ENCODE assay signal across 11 mouse cellular contexts in genomic region chr5:146691745-146692144, GRCm38 (mm10).
DNase-seq lines count a peak whose midpoint lies in the region; ATAC-seq and TF ChIP-seq lines count a peak whose summit lies in the region.
"Had no signal": no experiment of that assay in that cellular context is flagged by ENCODE, and none has a peak within 500 bp of the region (broad histone marks: within the 10 kb centered on the region; RNA-seq: fewer than 3 reads in every experiment).

No protein-coding gene starts in this region.

- no peaks in the 10 kb centered on the region for H3K27me3 ChIP-seq in MEL (ENCODE audit: control insufficient read depth in 1 of 2, insufficient read depth in 2 of 2, low read length in 2 of 2)
- H3K27me3 ChIP-seq in intestine, embryonic 14.5 days (replicated peaks; ENCODE audit: control insufficient read depth, insufficient read depth, low read length), result no peaks in the 10 kb centered on the region
- H3K27me3 ChIP-seq: forebrain, embryonic 13.5 days; hindbrain, embryonic 15.5 days had no signal

- H3K9ac ChIP-seq in MEL (ENCODE audit: control insufficient read depth, low read depth, low read length, poor library complexity, severe bottlenecking), result no peak overlapping the region
- H3K9ac ChIP-seq in intestine, embryonic 14.5 days (ENCODE audit: low read length), result no peak overlapping the region
- H3K9ac ChIP-seq: forebrain, embryonic 13.5 days; hindbrain, embryonic 15.5 days; limb, embryonic 15.5 days had no signal

- 71% methylated on average over 8 of the region's 8 CpGs for WGBS in lung, adult 2 months
- 55% methylated on average over 8 of the region's 8 CpGs for WGBS in intestine, embryonic 14.5 days

- no peaks in the 10 kb centered on the region for H3K79me2 ChIP-seq in MEL (ENCODE audit: control insufficient read depth, insufficient read depth, low read length, poor library complexity)

- H3K9me3 ChIP-seq in MEL (replicated peaks; ENCODE audit: insufficient read depth, low read length), result no peaks in the 10 kb centered on the region
- no peaks in the 10 kb centered on the region for H3K9me3 ChIP-seq in intestine, embryonic 14.5 days (ENCODE audit: control insufficient read depth, low read length)
- H3K9me3 ChIP-seq: forebrain, embryonic 13.5 days; hindbrain, embryonic 15.5 days; limb, embryonic 15.5 days had no signal

- peaks cover 8% of the 10 kb centered on the region for H3K4me1 ChIP-seq in lung, adult 2 months (ENCODE audit: control insufficient read depth, insufficient read depth, low read length)
- peaks cover 0 to 40% of the 10 kb centered on the region in 2 experiments; a peak in 3 of 4 replicates for H3K4me1 ChIP-seq in MEL (ENCODE audit: control insufficient read depth in 1 of 2, insufficient read depth in 2 of 2, low read length in 2 of 2)
- peaks cover 17% of the 10 kb centered on the region for H3K4me1 ChIP-seq in intestine, embryonic 14.5 days (replicated peaks; ENCODE audit: control insufficient read depth, insufficient read depth, low read length)
- H3K4me1 ChIP-seq: forebrain, embryonic 13.5 days had no signal

- 0 out of 2 replicates have a peak, but pooled peaks have one; percentile 1 for TF ChIP-seq CTCF in lung, adult 2 months (IDR thresholded peaks at IDR 0.05; ENCODE audit: insufficient read depth, low read length)
- peak; percentile 18 to 60 (median 54); a peak in 5 of 6 replicates for TF ChIP-seq CTCF in MEL (IDR thresholded peaks at IDR 0.05 in 2 of 3, conservative IDR thresholded peaks at IDR 0.05 in 1 of 3; ENCODE audit: control insufficient read depth in 1 of 3, insufficient read depth in 1 of 3, low read depth in 2 of 3, low read length in 3 of 3, poor library complexity in 1 of 3, severe bottlenecking in 1 of 3)

- no peak for TF ChIP-seq EP300 in MEL (IDR thresholded peaks at IDR 0.05; ENCODE audit: low read depth in 1 of 2, low read length in 2 of 2)

- TF ChIP-seq POLR2A in lung, adult 2 months (IDR thresholded peaks at IDR 0.05; ENCODE audit: borderline replicate concordance, extremely low read depth, low read depth, low read length), result no peak
- TF ChIP-seq POLR2A in MEL (IDR thresholded peaks at IDR 0.05; ENCODE audit: control insufficient read depth in 1 of 2, insufficient read depth in 1 of 2, low read depth in 1 of 2, low read length in 2 of 2, poor library complexity in 1 of 2), result no peak

- peak; percentile 48; the same call in 1 of the 2 replicates for ATAC-seq in intestine, embryonic 14.5 days (replicated peaks; ENCODE audit: low FRiP score, low TSS enrichment, low read depth)
- peak; percentile 42 for ATAC-seq in megakaryocyte progenitor cell, adult 5-6 weeks (replicated peaks; ENCODE audit: poor library complexity)
- ATAC-seq: forebrain, embryonic 13.5 days had no signal

- DNase-seq in lung, adult 2 months, result no peak
- no peak for DNase-seq in lung, postnatal 25 days (ENCODE audit: low spot score)
- no peak for DNase-seq in MEL (ENCODE audit: low read depth, low spot score)
- DNase-seq in intestine, embryonic 14.5 days (ENCODE audit: low spot score), result peak; percentile 71
- no peak for DNase-seq in layer of hippocampus, adult 11-12 months (ENCODE audit: low spot score)
- no peak for DNase-seq in neural tube, embryonic 10.5 days (ENCODE audit: extremely low spot score, low spot score)
- DNase-seq: adrenal gland, postnatal 10 days had no signal

- H3K4me2 ChIP-seq in intestine, embryonic 14.5 days (ENCODE audit: low read length), result peak overlapping the region; percentile 27; the same call in 1 of the 2 replicates
- H3K4me2 ChIP-seq: forebrain, embryonic 13.5 days; hindbrain, embryonic 15.5 days; limb, embryonic 15.5 days had no signal

- H3K36me3 ChIP-seq in MEL (ENCODE audit: control insufficient read depth in 1 of 2, insufficient read depth in 2 of 2, low read length in 2 of 2), result peaks cover 0 to 22% of the 10 kb centered on the region in 2 experiments; a peak in 2 of 4 replicates
- no peaks in the 10 kb centered on the region for H3K36me3 ChIP-seq in intestine, embryonic 14.5 days (ENCODE audit: control insufficient read depth, insufficient read depth, low read length)
- H3K36me3 ChIP-seq: hindbrain, embryonic 15.5 days; limb, embryonic 15.5 days had no signal

- H3K4me3 ChIP-seq in lung, adult 2 months (replicated peaks; ENCODE audit: extremely low read depth, low read depth, low read length), result no peak overlapping the region
- H3K4me3 ChIP-seq in MEL (ENCODE audit: control insufficient read depth in 1 of 2, insufficient read depth in 1 of 2, low read depth in 2 of 2, low read length in 2 of 2), result no peak overlapping the region
- no peak overlapping the region for H3K4me3 ChIP-seq in intestine, embryonic 14.5 days (ENCODE audit: low read depth, low read length)
- H3K4me3 ChIP-seq: forebrain, embryonic 13.5 days; hindbrain, embryonic 15.5 days; limb, embryonic 15.5 days had no signal

- peak; percentile 50 for TF ChIP-seq RAD21 in MEL (IDR thresholded peaks at IDR 0.05; ENCODE audit: low read depth, low read length)

- H3K27ac ChIP-seq in MEL (ENCODE audit: control insufficient read depth, low read depth, low read length), result no peak overlapping the region
- H3K27ac ChIP-seq in intestine, embryonic 14.5 days (ENCODE audit: low read depth), result peak overlapping the region; percentile 86
- H3K27ac ChIP-seq: forebrain, embryonic 13.5 days; hindbrain, embryonic 15.5 days; limb, embryonic 15.5 days had no signal

TF ChIP-seq in MEL, 35 proteins besides CTCF, POLR2A, EP300 and RAD21:
- TF ChIP-seq ELF1 (IDR thresholded peaks at IDR 0.05; ENCODE audit: low read depth, low read length) (no peak), MAFK (IDR thresholded peaks at IDR 0.05; ENCODE audit: borderline replicate concordance, low read depth, low read length) (no peak), ZMIZ1 (IDR thresholded peaks at IDR 0.05; ENCODE audit: low read depth, low read length) (no peak), MXI1 (IDR thresholded peaks at IDR 0.05; ENCODE audit: low read depth, low read length) (no peak), GATA1 (IDR thresholded peaks at IDR 0.05; ENCODE audit: low read depth, low read length) (no peak), ZNF384 (IDR thresholded peaks at IDR 0.05; ENCODE audit: low read depth, low read length) (no peak), POLR2AphosphoS5 (IDR thresholded peaks at IDR 0.05; ENCODE audit: borderline replicate concordance, low read depth, low read length) (no peak), MYB (IDR thresholded peaks at IDR 0.05; ENCODE audit: low read depth, low read length) (no peak), MAZ (IDR thresholded peaks at IDR 0.05; ENCODE audit: low read depth, low read length) (no peak), MAX (IDR thresholded peaks at IDR 0.05; ENCODE audit: low read length) (no peak), SMC3 (IDR thresholded peaks at IDR 0.05; ENCODE audit: low read depth, low read length) (peak; percentile 49), ZC3H11A (IDR thresholded peaks at IDR 0.05; ENCODE audit: low read depth, low read length) (peak; percentile 53; the same call in 1 of the 2 replicates), KAT2A (conservative IDR thresholded peaks at IDR 0.05; ENCODE audit: low read depth, low read length) (no peak), UBTF (IDR thresholded peaks at IDR 0.05; ENCODE audit: borderline replicate concordance, insufficient read depth, low read depth, low read length) (no peak), POLR2AphosphoS2 (IDR thresholded peaks at IDR 0.05; ENCODE audit: low read length) (no peak)
